Mouse (Mus musculus) adrenal gland, postnatal 25 days (tissue): ENCODE results near the gene Foxe1. TPM values are rescaled to one million over a fixed set of nuclear protein-coding genes. Genes with fewer than 3 reads are reported as not detected.

Experiments
- DNase-seq: peaks from one replicate; pipeline ENCODE4 v3.0.0; 2021; ENCODE audit warnings: mixed read lengths
- long read RNA-seq: library from polyadenylated mRNA; stranded (forward); transcript quantifications from one replicate; pipeline ENCODE4 v2.0.0, GENCODE M21; 2021
- total RNA-seq: library from RNA; stranded (reverse); gene quantifications from 2 replicates; pipeline ENCODE4 v1.2.3, GENCODE M21; 2021

Gene Foxe1
- not detected in 2 replicates for total RNA-seq
- long read RNA-seq, partial matches to known transcripts: 0 of 1 reads
- long read RNA-seq, other reads (novel, unspliced or antisense): 0 of 1 reads

GRCm38 (mm10) chr4:46343596-46344260, at the start of gene Foxe1:
Gene Foxe1, plus strand, starts transcription at chr4:46343609.
- no peak for DNase-seq

- DNase-seq: peak; percentile 82
Observed at GRCm38 (mm10) chr4:46304071-46304470, 39.3 kb upstream of the Foxe1 start.

GRCm38 (mm10) chr4:46304757-46305384, 38.5 kb upstream of the Foxe1 start:
- peak; percentile 92 for DNase-seq

GRCm38 (mm10) chr4:46305436-46305835, 38.0 kb upstream of the Foxe1 start:
- DNase-seq: no peak

GRCm38 (mm10) chr4:46307341-46307740, 36.1 kb upstream of the Foxe1 start:
- DNase-seq: peak; percentile 84

GRCm38 (mm10) chr4:46307869-46308268, 35.5 kb upstream of the Foxe1 start:
- no peak for DNase-seq

- DNase-seq: no peak
Observed at GRCm38 (mm10) chr4:46311631-46312030, 31.8 kb upstream of the Foxe1 start.

- no peak for DNase-seq
Observed at GRCm38 (mm10) chr4:46321730-46322389, 21.5 kb upstream of the Foxe1 start.

GRCm38 (mm10) chr4:46322715-46323114, 20.7 kb upstream of the Foxe1 start:
- no peak for DNase-seq

GRCm38 (mm10) chr4:46328906-46329305, 14.5 kb upstream of the Foxe1 start:
- DNase-seq: no peak

GRCm38 (mm10) chr4:46335846-46336245, 7.6 kb upstream of the Foxe1 start:
- DNase-seq: no peak

GRCm38 (mm10) chr4:46337990-46338389, 5.4 kb upstream of the Foxe1 start:
- DNase-seq: no peak

- no peak for DNase-seq
Observed at GRCm38 (mm10) chr4:46339026-46339425, 4.4 kb upstream of the Foxe1 start.

- DNase-seq: peak; percentile 29
Observed at GRCm38 (mm10) chr4:46339584-46339983, 3.8 kb upstream of the Foxe1 start.

- DNase-seq: no peak
Observed at GRCm38 (mm10) chr4:46341831-46342680, 1.4 kb upstream of the Foxe1 start.

- DNase-seq: no peak
Observed at GRCm38 (mm10) chr4:46342711-46343286, 610 bp upstream of the Foxe1 start.

- peak; percentile 35 for DNase-seq
Observed at GRCm38 (mm10) chr4:46344288-46344687, 879 bp downstream of the Foxe1 start.

- DNase-seq: no peak
Observed at GRCm38 (mm10) chr4:46345056-46345772, 1.8 kb downstream of the Foxe1 start.

- DNase-seq: no peak
Observed at GRCm38 (mm10) chr4:46345773-46346100, 2.3 kb downstream of the Foxe1 start.

- DNase-seq: no peak
Observed at GRCm38 (mm10) chr4:46346221-46346620, 2.8 kb downstream of the Foxe1 start.

GRCm38 (mm10) chr4:46347141-46347540, 3.7 kb downstream of the Foxe1 start:
- DNase-seq: no peak
